Mouse (Mus musculus): ENCODE measurements around the gene Kifc5b.

- TF ChIP-seq CTCF (IDR thresholded peaks at IDR 0.05; ENCODE audit: low read depth) (no peak), EP300 (IDR thresholded peaks at IDR 0.05; ENCODE audit: low read depth) (no peak)
Observed at GRCm38 (mm10) chr17:26967477-26967876, 50.6 kb downstream of the Kifc5b start.

Measured in liver, embryonic 14.5 days (tissue).